ENCODE assay signal across 20 mouse cellular contexts in genomic region chr13:82971722-82972121, GRCm38 (mm10).
DNase-seq lines count a peak whose midpoint lies in the region; ATAC-seq lines count a peak whose summit lies in the region.
"Had no signal": no experiment of that assay in that cellular context is flagged by ENCODE, and none has a peak within 500 bp of the region (broad histone marks: within the 10 kb centered on the region; RNA-seq: fewer than 3 reads in every experiment).

No protein-coding gene starts in this region.

- H3K27me3 ChIP-seq in midbrain, embryonic 14.5 days (ENCODE audit: control insufficient read depth, insufficient read depth, low read length) = no peaks in the 10 kb centered on the region
- H3K27me3 ChIP-seq: embryonic facial prominence, embryonic 12.5 days; limb, embryonic 12.5 days; liver, embryonic 13.5 days; lung, embryonic 15.5 days; midbrain, embryonic 15.5 days had no signal

- intact Hi-C loops in left cerebral cortex, postnatal 4 days (cut with DNase I) = no loop called here
- intact Hi-C loops in left cerebral cortex, postnatal 36 days (cut with DNase I) = no loop called here

- no peak for ATAC-seq in midbrain, embryonic 14.5 days (ENCODE audit: low FRiP score, low TSS enrichment)
- ATAC-seq: midbrain, embryonic 15.5 days had no signal

- H3K36me3 ChIP-seq in midbrain, embryonic 14.5 days (ENCODE audit: control insufficient read depth, insufficient read depth, low read length) = no peaks in the 10 kb centered on the region
- H3K36me3 ChIP-seq: embryonic facial prominence, embryonic 12.5 days; hindbrain, embryonic 10.5 days; limb, embryonic 12.5 days; liver, embryonic 13.5 days; lung, embryonic 15.5 days; midbrain, embryonic 15.5 days had no signal

- no peak overlapping the region for H3K27ac ChIP-seq in midbrain, embryonic 14.5 days (replicated peaks; ENCODE audit: low read depth, low read length)
- H3K27ac ChIP-seq: embryonic facial prominence, embryonic 12.5 days; heart, adult 2 months; hindbrain, embryonic 10.5 days; limb, embryonic 12.5 days; liver, embryonic 13.5 days; lung, embryonic 15.5 days; midbrain, embryonic 15.5 days had no signal

- no peak overlapping the region for H3K9ac ChIP-seq in midbrain, embryonic 14.5 days (replicated peaks; ENCODE audit: low read length)
- H3K9ac ChIP-seq: embryonic facial prominence, embryonic 12.5 days; limb, embryonic 12.5 days; liver, embryonic 13.5 days; lung, embryonic 15.5 days; midbrain, embryonic 15.5 days had no signal

- no peaks in the 10 kb centered on the region for H3K4me1 ChIP-seq in midbrain, embryonic 14.5 days (ENCODE audit: control insufficient read depth, insufficient read depth, low read length)
- H3K4me1 ChIP-seq: embryonic facial prominence, embryonic 12.5 days; hindbrain, embryonic 10.5 days; limb, embryonic 12.5 days; liver, embryonic 13.5 days; lung, embryonic 15.5 days; midbrain, embryonic 15.5 days had no signal

- DNase-seq in left cerebral cortex, adult 18-20 months (ENCODE audit: low spot score in 2 of 2) = peak; percentile 7 to 19
- no peak for DNase-seq in left cerebral cortex, postnatal 4 days
- DNase-seq in layer of hippocampus, adult 8-10 months (ENCODE audit: low spot score in 2 of 2) = peak; percentile 11 to 19
- DNase-seq in left cerebral cortex, postnatal 36 days (ENCODE audit: low spot score in 2 of 2) = peak; percentile 15 to 16
- DNase-seq in telencephalon, adult 2 months (ENCODE audit: low read depth, low spot score) = peak; percentile 24
- no peak for DNase-seq in kidney, adult 18-20 months
- no peak for DNase-seq in midbrain, embryonic 14.5 days
- DNase-seq in natural killer cell, adult 2 months (ENCODE audit: low spot score in 2 of 2) = no peak
- DNase-seq: adrenal gland, postnatal 10 days; B cell, adult 2 months; cerebellum, adult 9-10 months; heart, adult 2 months; kidney, postnatal 4 days; liver, embryonic 13.5 days; thymus, adult 2 months had no signal

- no peak overlapping the region for H3K4me3 ChIP-seq in midbrain, embryonic 14.5 days (replicated peaks; ENCODE audit: low read depth, low read length)
- H3K4me3 ChIP-seq: embryonic facial prominence, embryonic 12.5 days; heart, adult 2 months; hindbrain, embryonic 10.5 days; limb, embryonic 12.5 days; liver, embryonic 13.5 days; lung, embryonic 15.5 days; midbrain, embryonic 15.5 days had no signal

- no peaks in the 10 kb centered on the region for H3K9me3 ChIP-seq in midbrain, embryonic 14.5 days (ENCODE audit: control insufficient read depth, low read length)
- H3K9me3 ChIP-seq: embryonic facial prominence, embryonic 12.5 days; hindbrain, embryonic 10.5 days; limb, embryonic 12.5 days; liver, embryonic 13.5 days; lung, embryonic 15.5 days; midbrain, embryonic 15.5 days had no signal

- 91% methylated on average over 9 of the region's 9 CpGs for WGBS in midbrain, embryonic 14.5 days

- H3K4me2 ChIP-seq in midbrain, embryonic 14.5 days (ENCODE audit: low read length) = no peak overlapping the region
- H3K4me2 ChIP-seq: embryonic facial prominence, embryonic 12.5 days; limb, embryonic 12.5 days; liver, embryonic 13.5 days; lung, embryonic 15.5 days; midbrain, embryonic 15.5 days had no signal

Comparison
In these comparisons a context has a peak if more than half of its experiments do, and no peak if none do; other contexts are left out.
1. DNase-seq: peak in left cerebral cortex, adult 18-20 months (2 of 2), layer of hippocampus, adult 8-10 months (2 of 2), left cerebral cortex, postnatal 36 days (2 of 2) and telencephalon, adult 2 months (single experiment); none in left cerebral cortex, postnatal 4 days (single experiment), kidney, adult 18-20 months (single experiment), midbrain, embryonic 14.5 days (single experiment) and natural killer cell, adult 2 months (0 of 2).